Mouse (Mus musculus): ENCODE results near the gene Casq1. TPM values are rescaled to one million over a fixed set of nuclear protein-coding genes. Genes with fewer than 3 reads are reported as not detected.
"Not testable (repeated sequence)": the region's sequence is repeated elsewhere in the genome, so short reads cannot be mapped to it uniquely, and the experiment has no call there.

The Casq1 gene
- polyA plus RNA-seq (2015; fragmentation: Nextera tagmentation; extraction: Ambion mirVana) = 2.6 and 7.5 TPM in 2 replicates

DNA sequence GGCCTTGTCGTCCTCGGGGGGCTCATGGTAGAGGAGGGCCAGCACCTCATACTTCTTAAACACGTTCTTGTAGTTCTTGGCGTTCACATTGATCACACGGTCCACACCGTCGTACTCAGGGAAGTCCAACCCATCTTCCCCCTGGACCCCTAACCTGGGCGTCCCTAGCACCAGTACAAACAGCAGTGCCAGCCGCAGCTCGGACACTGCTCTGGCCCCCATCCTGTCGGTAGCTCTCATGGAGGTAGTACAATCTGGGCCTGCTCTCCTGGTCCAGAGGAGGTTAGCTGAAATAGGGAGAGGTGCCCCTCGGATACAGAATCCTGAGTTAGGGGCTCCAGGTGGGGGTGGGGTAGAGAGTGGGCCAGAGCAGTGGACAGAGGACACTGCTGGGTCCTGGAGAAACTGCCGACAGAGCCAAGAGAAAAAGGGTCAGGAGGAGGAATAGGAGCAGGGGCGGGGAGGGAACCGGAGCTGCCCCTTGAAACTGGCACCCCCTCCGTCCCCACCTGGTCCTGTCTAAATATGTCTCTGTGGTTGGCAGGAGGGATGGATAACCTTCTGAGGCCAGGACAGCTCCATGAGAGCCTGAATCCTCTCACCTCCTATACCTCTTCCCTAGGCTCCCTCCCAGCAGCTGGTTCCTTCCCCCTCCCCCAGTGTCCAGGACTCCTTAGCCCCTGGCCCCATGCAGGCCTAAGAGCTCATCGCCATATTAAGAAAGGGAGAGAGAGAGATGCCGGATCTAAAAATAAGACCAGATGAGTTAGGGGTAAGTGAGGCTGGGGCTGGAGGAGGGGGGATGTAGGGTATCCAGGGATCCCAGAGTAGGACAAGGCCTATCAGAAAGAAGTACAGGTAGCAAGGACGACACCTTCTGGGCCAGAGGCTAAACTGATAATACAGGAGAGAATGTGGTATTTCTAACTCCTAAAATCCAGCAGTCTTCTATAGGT lies at the start of gene Casq1:
Casq1 (minus strand) TSS at position 418 of the 956 bp plus-strand sequence.
- no peak for ATAC-seq (ENCODE audit: low read depth)
- H3K9me3 ChIP-seq (replicated peaks; ENCODE audit: control insufficient read depth, low read length) = no peaks in the 10 kb centered on the region
- no peak within 1 kb of the TSS for H3K9ac ChIP-seq (ENCODE audit: low read depth, low read length)
- no peak within 1 kb of the TSS for H3K27ac ChIP-seq (ENCODE audit: low read length)
- H3K27me3 ChIP-seq (ENCODE audit: control insufficient read depth, insufficient read depth, low read depth, low read length) = no peaks in the 10 kb centered on the region
- no peaks in the 10 kb centered on the region for H3K36me3 ChIP-seq (ENCODE audit: control insufficient read depth, insufficient read depth)
- no peak within 1 kb of the TSS for H3K4me2 ChIP-seq (ENCODE audit: low read depth, low read length)
- no peak within 1 kb of the TSS for H3K4me3 ChIP-seq (ENCODE audit: low read depth, low read length)
- H3K4me1 ChIP-seq (ENCODE audit: control insufficient read depth, low read depth, low read length) = peaks cover 4% of the 10 kb centered on the region
- WGBS (ENCODE audit: insufficient replicate concordance) = 78% methylated on average over 19 of the region's 19 CpGs

GRCm38 (mm10) chr1:172261477-172262078 lies 41.9 kb upstream of the Casq1 start, which contains the start of gene Igsf8:
Gene Igsf8 (plus strand): TSS chr1:172261641.
- Histone ChIP-seq H3K4me3 (ENCODE audit: low read depth, low read length) (no peak within 1 kb of the TSS), H3K4me2 (ENCODE audit: low read depth, low read length) (no peak within 1 kb of the TSS), H3K9me3 (replicated peaks; ENCODE audit: control insufficient read depth, low read length) (no peaks in the 10 kb centered on the region), H3K27ac (ENCODE audit: low read length) (no peak within 1 kb of the TSS), H3K9ac (ENCODE audit: low read depth, low read length) (no peak within 1 kb of the TSS), H3K4me1 (ENCODE audit: control insufficient read depth, low read depth, low read length) (no peaks in the 10 kb centered on the region), H3K36me3 (ENCODE audit: control insufficient read depth, insufficient read depth) (no peaks in the 10 kb centered on the region), H3K27me3 (ENCODE audit: control insufficient read depth, insufficient read depth, low read depth, low read length) (no peaks in the 10 kb centered on the region)
- WGBS (ENCODE audit: insufficient replicate concordance) = 58% methylated on average over 8 of the region's 8 CpGs
- ATAC-seq (ENCODE audit: low read depth) = no peak

DNA sequence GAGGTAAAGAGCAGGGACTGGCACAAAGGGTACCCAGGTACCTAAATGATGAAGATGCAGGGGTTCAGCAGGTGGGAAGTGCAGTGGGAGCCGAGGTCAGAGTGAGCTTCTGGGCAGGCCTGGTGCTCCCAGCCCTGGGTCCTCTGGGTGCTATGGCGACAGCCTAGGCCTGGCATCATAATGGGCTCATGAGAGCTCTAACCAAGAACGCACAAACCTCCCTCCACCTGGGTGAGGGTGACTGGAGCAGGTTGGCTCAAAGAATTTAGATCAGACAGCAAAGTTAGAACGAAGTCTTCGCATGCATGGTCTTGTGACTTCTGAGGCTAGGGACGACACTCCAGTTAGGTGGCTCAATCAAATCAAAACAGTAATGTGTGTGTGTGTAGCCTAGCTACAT lies 38.6 kb upstream of the Casq1 start, which contains the start of gene Atp1a4:
Atp1a4 (minus strand) TSS at position 101 of the 400 bp plus-strand sequence.
- no peak for ATAC-seq (ENCODE audit: low read depth)
- H3K9ac ChIP-seq (ENCODE audit: low read depth, low read length) = no peak within 1 kb of the TSS
- H3K36me3 ChIP-seq (ENCODE audit: control insufficient read depth, insufficient read depth) = no peaks in the 10 kb centered on the region
- H3K27me3 ChIP-seq (ENCODE audit: control insufficient read depth, insufficient read depth, low read depth, low read length) = no peaks in the 10 kb centered on the region
- H3K27ac ChIP-seq (ENCODE audit: low read length) = no peak within 1 kb of the TSS
- H3K4me2 ChIP-seq (ENCODE audit: low read depth, low read length) = no peak within 1 kb of the TSS
- H3K4me3 ChIP-seq (ENCODE audit: low read depth, low read length) = no peak within 1 kb of the TSS
- no peaks in the 10 kb centered on the region for H3K4me1 ChIP-seq (ENCODE audit: control insufficient read depth, low read depth, low read length)
- WGBS (ENCODE audit: insufficient replicate concordance) = 61% methylated on average over 6 of the region's 6 CpGs
- no peaks in the 10 kb centered on the region for H3K9me3 ChIP-seq (replicated peaks; ENCODE audit: control insufficient read depth, low read length)

- no peak for ATAC-seq (ENCODE audit: low read depth)
- Histone ChIP-seq H3K27me3 (ENCODE audit: control insufficient read depth, insufficient read depth, low read depth, low read length) (peaks cover 18% of the 10 kb centered on the region), H3K27ac (ENCODE audit: low read length) (no peak overlapping the region), H3K9me3 (replicated peaks; ENCODE audit: control insufficient read depth, low read length) (no peaks in the 10 kb centered on the region), H3K4me1 (ENCODE audit: control insufficient read depth, low read depth, low read length) (no peaks in the 10 kb centered on the region), H3K4me2 (ENCODE audit: low read depth, low read length) (no peak overlapping the region), H3K36me3 (ENCODE audit: control insufficient read depth, insufficient read depth) (no peaks in the 10 kb centered on the region), H3K4me3 (ENCODE audit: low read depth, low read length) (no peak overlapping the region), H3K9ac (ENCODE audit: low read depth, low read length) (no peak overlapping the region)
- 30% methylated on average over 2 of the region's 2 CpGs for WGBS (ENCODE audit: insufficient replicate concordance)
Observed at GRCm38 (mm10) chr1:172247679-172248078, 28.0 kb upstream of the Casq1 start.

DNA sequence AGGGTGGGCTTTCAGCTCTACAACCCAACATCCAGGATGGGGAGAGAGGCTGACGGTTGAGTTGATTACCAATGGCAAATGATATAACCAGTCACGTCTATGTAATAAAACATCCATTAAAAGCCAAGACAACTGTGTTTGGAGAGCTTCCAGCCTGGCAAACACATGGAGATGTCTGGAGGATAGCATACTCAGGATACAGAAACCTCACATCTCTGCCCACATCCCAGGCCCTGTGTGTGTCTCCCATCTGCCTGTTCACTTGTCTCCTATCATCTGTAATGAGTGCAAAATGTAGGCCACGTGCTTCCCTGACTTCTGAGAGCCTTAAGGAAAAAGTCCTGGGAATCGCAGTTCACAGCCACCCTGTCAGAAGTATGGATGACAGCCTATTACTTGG lies 27.5 kb upstream of the Casq1 start:
- no peaks in the 10 kb centered on the region for H3K4me1 ChIP-seq (ENCODE audit: control insufficient read depth, low read depth, low read length)
- ATAC-seq (ENCODE audit: low read depth) = no peak
- H3K27me3 ChIP-seq (ENCODE audit: control insufficient read depth, insufficient read depth, low read depth, low read length) = peaks cover 18% of the 10 kb centered on the region
- no peak overlapping the region for H3K4me2 ChIP-seq (ENCODE audit: low read depth, low read length)
- no peak overlapping the region for H3K9ac ChIP-seq (ENCODE audit: low read depth, low read length)
- H3K27ac ChIP-seq (ENCODE audit: low read length) = no peak overlapping the region
- no peaks in the 10 kb centered on the region for H3K9me3 ChIP-seq (replicated peaks; ENCODE audit: control insufficient read depth, low read length)
- no peaks in the 10 kb centered on the region for H3K36me3 ChIP-seq (ENCODE audit: control insufficient read depth, insufficient read depth)
- no peak overlapping the region for H3K4me3 ChIP-seq (ENCODE audit: low read depth, low read length)
- WGBS (ENCODE audit: insufficient replicate concordance) = 51% methylated on average over 4 of the region's 4 CpGs

- not testable (repeated sequence) for H3K36me3 ChIP-seq (ENCODE audit: control insufficient read depth, insufficient read depth); H3K9ac ChIP-seq (ENCODE audit: low read depth, low read length); H3K27ac ChIP-seq (ENCODE audit: low read length); ATAC-seq (ENCODE audit: low read depth); H3K4me3 ChIP-seq (ENCODE audit: low read depth, low read length); H3K4me2 ChIP-seq (ENCODE audit: low read depth, low read length); H3K4me1 ChIP-seq (ENCODE audit: control insufficient read depth, low read depth, low read length); H3K9me3 ChIP-seq (replicated peaks; ENCODE audit: control insufficient read depth, low read length)
- WGBS (ENCODE audit: insufficient replicate concordance) = 24% methylated on average over 23 of the region's 23 CpGs
- H3K27me3 ChIP-seq (ENCODE audit: control insufficient read depth, insufficient read depth, low read depth, low read length) = peaks cover 18% of the 10 kb centered on the region
Observed at GRCm38 (mm10) chr1:172244645-172245044, 25.0 kb upstream of the Casq1 start.

GRCm38 (mm10) chr1:172243547-172244205 lies 24.0 kb upstream of the Casq1 start:
- H3K4me1 ChIP-seq (ENCODE audit: control insufficient read depth, low read depth, low read length) = no peaks in the 10 kb centered on the region
- H3K4me2 ChIP-seq (ENCODE audit: low read depth, low read length) = no peak overlapping the region
- no peaks in the 10 kb centered on the region for H3K9me3 ChIP-seq (replicated peaks; ENCODE audit: control insufficient read depth, low read length)
- H3K27ac ChIP-seq (ENCODE audit: low read length) = no peak overlapping the region
- no peak for ATAC-seq (ENCODE audit: low read depth)
- H3K27me3 ChIP-seq (ENCODE audit: control insufficient read depth, insufficient read depth, low read depth, low read length) = peaks cover 18% of the 10 kb centered on the region
- no peak overlapping the region for H3K4me3 ChIP-seq (ENCODE audit: low read depth, low read length)
- H3K36me3 ChIP-seq (ENCODE audit: control insufficient read depth, insufficient read depth) = no peaks in the 10 kb centered on the region
- no peak overlapping the region for H3K9ac ChIP-seq (ENCODE audit: low read depth, low read length)
- WGBS (ENCODE audit: insufficient replicate concordance) = 23% methylated on average over 16 of the region's 16 CpGs

- peaks cover 18% of the 10 kb centered on the region for H3K27me3 ChIP-seq (ENCODE audit: control insufficient read depth, insufficient read depth, low read depth, low read length)
- no peak overlapping the region for H3K9ac ChIP-seq (ENCODE audit: low read depth, low read length)
- no peaks in the 10 kb centered on the region for H3K9me3 ChIP-seq (replicated peaks; ENCODE audit: control insufficient read depth, low read length)
- H3K36me3 ChIP-seq (ENCODE audit: control insufficient read depth, insufficient read depth) = no peaks in the 10 kb centered on the region
- no peaks in the 10 kb centered on the region for H3K4me1 ChIP-seq (ENCODE audit: control insufficient read depth, low read depth, low read length)
- 43% methylated on average over 2 of the region's 2 CpGs for WGBS (ENCODE audit: insufficient replicate concordance)
- no peak for ATAC-seq (ENCODE audit: low read depth)
- H3K27ac ChIP-seq (ENCODE audit: low read length) = no peak overlapping the region
- no peak overlapping the region for H3K4me2 ChIP-seq (ENCODE audit: low read depth, low read length)
- no peak overlapping the region for H3K4me3 ChIP-seq (ENCODE audit: low read depth, low read length)
Observed at GRCm38 (mm10) chr1:172242401-172242800, 22.7 kb upstream of the Casq1 start.
